Comparison of ENCODE assay signal across 26 mouse cellular contexts in genomic region chr11:101898328-101898727, GRCm38 (mm10). TPM values are rescaled to one million over a fixed set of nuclear protein-coding genes. Genes with fewer than 3 reads are reported as not detected.
"Had no signal": no experiment of that assay in that cellular context is flagged by ENCODE, and none has a peak within 500 bp of the region (broad histone marks: within the 10 kb centered on the region; RNA-seq: fewer than 3 reads in every experiment).

No protein-coding gene starts in this region.

- H3K9me3 ChIP-seq: hindbrain, embryonic 10.5 days; hindbrain, embryonic 12.5 days; intestine, embryonic 15.5 days; limb, embryonic 13.5 days; limb, embryonic 15.5 days; liver, embryonic 12.5 days had no signal

- DNase-seq: gastrocnemius, postnatal 25 days; heart, adult 18-20 months; heart, postnatal 10 days; heart, postnatal 4 days; kidney, adult 18-20 months; kidney, adult 8-10 months; kidney, postnatal 10 days; kidney, postnatal 25 days; kidney, postnatal 4 days had no signal

- H3K4me3 ChIP-seq: heart, embryonic 10.5 days; heart, embryonic 12.5 days; hindbrain, embryonic 10.5 days; hindbrain, embryonic 12.5 days; intestine, embryonic 15.5 days; layer of hippocampus, adult 2 months; left cerebral cortex, adult 2 months; limb, embryonic 13.5 days; limb, embryonic 15.5 days; liver, embryonic 12.5 days had no signal

- H3K27me3 ChIP-seq: heart, embryonic 12.5 days had no signal

- H3K27ac ChIP-seq: heart, embryonic 10.5 days; hindbrain, embryonic 10.5 days; hindbrain, embryonic 12.5 days; hindbrain, embryonic 14.5 days; intestine, embryonic 15.5 days; layer of hippocampus, adult 2 months; left cerebral cortex, adult 2 months; limb, embryonic 13.5 days; limb, embryonic 15.5 days; liver, embryonic 12.5 days; liver, embryonic 14.5 days had no signal

- H3K36me3 ChIP-seq: heart, embryonic 10.5 days; heart, embryonic 12.5 days; hindbrain, embryonic 10.5 days; hindbrain, embryonic 12.5 days; intestine, embryonic 15.5 days; limb, embryonic 13.5 days; limb, embryonic 15.5 days; liver, embryonic 12.5 days had no signal

- H3K9ac ChIP-seq: heart, embryonic 12.5 days; hindbrain, embryonic 12.5 days; hindbrain, embryonic 14.5 days; intestine, embryonic 15.5 days; limb, embryonic 13.5 days; limb, embryonic 15.5 days; liver, embryonic 12.5 days; liver, embryonic 14.5 days had no signal

- H3K4me1 ChIP-seq: liver, embryonic 12.5 days had no signal

- ATAC-seq: hindbrain, embryonic 16.5 days; inflammation-experienced regulatory T-cells, adult 6 months; intestine, embryonic 15.5 days; intestine, postnatal 0 days; liver, embryonic 12.5 days had no signal

- H3K4me2 ChIP-seq: heart, embryonic 12.5 days; hindbrain, embryonic 12.5 days; hindbrain, embryonic 14.5 days; intestine, embryonic 15.5 days; limb, embryonic 13.5 days; limb, embryonic 15.5 days; liver, embryonic 12.5 days had no signal

RNA-seq across cellular contexts. Expression of gene Meox1, which starts 4.2 kb away (rescaled TPM):
- total RNA-seq: granulocyte monocyte progenitor cell, adult 5-6 weeks; liver, adult 2 months had no signal
- polyA plus RNA-seq: inflammation-experienced regulatory T-cells, adult 6 months; liver, adult 2 months had no signal
